Mouse (Mus musculus) retina, embryonic 14.5 days (tissue): ENCODE data around the gene Krtap27-1.
A peak's percentile ranks its signal among the peaks of the same experiment; 100 is the strongest.

Experiments
- DNase-seq: peaks from one replicate; pipeline ENCODE4 v3.0.0-alpha.2; 2015; ENCODE audit warnings: low spot score

Krtap27-1 gene

DNA sequence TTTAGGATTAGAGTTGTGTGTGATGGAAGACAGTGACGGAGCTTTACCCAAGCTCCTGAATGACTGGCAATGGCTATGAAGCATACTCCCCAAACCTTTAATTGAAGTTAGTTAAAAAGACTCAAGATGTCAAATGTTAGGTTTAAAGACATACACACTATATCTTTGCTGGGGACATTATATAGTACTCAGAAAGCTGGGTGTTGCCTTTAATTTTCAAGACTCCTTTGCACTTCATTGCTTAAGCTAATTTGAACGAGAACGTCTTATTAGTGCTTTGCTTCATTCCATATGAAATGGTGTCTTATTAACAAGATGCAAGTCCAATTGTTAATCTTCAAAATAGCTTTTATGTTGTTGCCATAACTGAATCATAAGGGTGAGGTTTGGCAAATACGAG, at the start of gene Krtap27-1:
Gene Krtap27-1 (minus strand): TSS at position 101 of the 400 bp plus-strand sequence.
- no peak for DNase-seq

DNA sequence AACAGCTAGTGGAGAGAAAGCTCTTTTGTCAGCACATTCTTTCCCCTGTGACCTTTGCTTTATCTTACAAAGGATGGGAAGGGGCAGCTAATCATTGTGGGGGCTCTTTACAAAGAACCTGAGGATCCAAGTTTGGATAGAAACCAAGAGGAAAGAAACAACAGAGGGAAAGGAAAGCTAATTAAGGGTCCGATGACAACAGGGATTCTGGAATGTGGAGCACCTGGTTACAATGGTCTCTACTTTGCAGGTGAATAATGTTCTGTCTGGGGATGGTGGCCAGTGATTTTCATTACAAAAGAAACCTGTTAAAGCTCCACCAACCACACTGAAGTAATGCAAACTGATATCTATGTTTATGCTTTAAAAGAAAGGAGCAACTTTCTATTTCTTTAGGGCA, 48.6 kb upstream of the Krtap27-1 start:
- no peak for DNase-seq

DNA sequence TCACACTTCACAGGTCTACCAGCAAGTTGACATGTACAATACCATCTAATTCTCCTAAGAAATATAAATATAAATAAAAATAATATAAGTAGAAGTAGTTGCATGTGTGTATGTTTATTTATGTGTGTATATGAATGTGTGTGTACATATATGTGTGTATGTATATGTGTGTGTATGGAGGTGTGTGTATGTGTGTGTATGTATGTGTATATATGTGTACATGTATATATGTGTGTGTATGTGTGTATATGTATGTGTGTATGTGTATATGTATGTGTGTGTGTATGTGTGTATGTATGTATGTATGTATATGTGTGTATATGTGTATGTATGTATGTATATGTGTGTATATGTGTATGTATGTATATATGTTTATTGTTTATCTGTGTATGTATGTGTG, 45.1 kb upstream of the Krtap27-1 start:
- no peak for DNase-seq

DNA sequence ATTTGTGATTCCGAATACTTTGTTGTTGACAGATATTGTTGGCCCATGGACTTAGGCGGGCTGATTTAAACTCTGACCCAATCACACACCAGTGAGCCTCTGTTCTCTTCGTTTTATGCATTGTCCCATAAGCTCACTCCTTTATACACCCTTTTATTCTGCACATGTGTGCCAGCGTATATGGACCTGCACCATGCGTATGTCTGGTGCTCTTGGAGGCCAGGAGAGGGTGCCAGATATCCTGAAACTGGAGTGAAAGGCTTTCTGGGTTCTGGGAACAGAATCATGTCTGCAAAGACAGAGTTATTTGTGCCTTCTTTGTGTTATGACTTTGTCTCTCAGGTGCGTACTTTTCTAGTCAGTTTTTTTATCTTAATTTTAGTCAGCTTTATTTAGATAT, 39.8 kb upstream of the Krtap27-1 start:
- DNase-seq: no peak

DNA sequence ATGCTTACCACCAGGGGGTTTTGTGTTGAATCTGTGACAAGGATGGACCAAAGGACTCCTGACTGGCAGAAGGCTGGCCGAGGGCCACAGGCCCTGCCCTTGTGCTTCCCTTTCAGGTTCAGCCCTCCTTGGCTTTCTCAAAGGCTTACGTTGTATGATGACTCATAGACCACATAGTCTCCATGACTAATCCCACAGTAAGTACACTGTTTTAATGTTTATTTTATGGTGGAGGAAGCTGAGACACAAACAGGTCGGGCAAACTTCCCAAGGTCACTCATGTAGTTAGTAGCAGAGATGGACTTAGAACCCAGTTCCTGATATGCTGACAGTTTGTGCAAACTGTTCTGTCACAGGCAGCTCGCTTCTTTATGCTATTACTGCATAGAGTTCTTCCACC, 39.3 kb upstream of the Krtap27-1 start:
- DNase-seq: no peak

DNA sequence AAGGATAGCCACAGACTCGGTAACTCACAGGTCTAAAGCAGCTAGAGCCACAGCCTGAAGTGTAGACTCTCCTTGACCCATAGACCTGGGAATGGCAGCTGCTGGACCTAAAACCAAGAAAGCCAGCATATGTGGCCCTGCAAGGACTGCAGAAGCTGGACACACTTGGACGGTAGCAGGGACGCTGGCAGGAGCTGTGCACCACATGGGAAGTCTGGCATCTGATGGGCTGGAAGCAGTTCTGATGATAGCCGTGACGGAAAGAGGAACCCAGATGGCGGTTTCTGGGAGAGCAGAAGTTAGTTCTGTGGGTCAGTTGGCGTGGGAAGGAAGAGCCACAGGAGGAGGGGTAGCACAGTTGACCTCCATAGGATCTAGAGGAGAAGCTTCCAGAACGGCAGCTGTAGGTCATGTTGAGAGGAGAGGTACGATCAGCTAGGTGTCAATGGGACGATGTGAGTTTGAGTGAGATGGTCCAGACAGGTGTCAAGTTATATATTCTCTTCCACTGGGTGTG, 36.1 kb upstream of the Krtap27-1 start, which contains the start of gene 2310061N02Rik:
Gene 2310061N02Rik (minus strand): TSS at position 467 of the 517 bp plus-strand sequence.
- no peak for DNase-seq

DNA sequence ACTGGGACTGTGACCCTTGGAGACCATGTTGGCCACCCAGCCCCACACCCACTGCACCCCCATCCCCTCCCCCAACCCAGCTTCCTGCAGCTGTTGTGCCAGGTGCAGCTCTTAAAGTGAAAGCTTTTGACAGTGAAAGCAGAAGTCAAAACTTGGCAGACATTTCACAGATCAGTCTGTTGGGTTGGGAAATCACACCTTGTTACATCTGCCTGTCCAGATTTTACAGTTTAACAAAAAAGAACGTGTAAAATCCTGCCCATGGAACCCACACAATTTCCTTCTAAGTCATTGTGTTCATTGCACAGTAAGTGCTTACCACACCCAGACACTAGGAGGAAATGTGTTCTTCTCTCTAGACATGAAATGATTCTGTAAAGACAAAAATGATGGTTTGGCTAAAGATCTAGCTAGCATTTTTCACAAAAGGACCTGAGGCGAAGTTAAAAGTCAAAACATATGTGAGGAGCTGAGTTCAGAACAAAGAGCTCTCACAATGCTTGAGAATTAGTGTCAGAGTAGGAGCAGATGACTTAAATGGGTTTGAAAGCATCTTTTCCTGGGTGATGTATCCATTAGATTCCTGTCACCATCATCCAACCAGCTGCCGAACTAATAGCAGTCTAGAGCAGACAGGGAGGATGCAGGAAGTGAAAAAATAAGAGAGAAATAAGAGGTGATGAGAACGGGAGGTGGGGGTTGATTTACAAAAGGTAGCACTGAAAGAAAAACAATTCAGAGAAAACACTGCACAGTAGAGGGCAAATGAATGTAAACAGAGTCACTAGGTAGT, 29.8 kb upstream of the Krtap27-1 start:
- no peak for DNase-seq

DNA sequence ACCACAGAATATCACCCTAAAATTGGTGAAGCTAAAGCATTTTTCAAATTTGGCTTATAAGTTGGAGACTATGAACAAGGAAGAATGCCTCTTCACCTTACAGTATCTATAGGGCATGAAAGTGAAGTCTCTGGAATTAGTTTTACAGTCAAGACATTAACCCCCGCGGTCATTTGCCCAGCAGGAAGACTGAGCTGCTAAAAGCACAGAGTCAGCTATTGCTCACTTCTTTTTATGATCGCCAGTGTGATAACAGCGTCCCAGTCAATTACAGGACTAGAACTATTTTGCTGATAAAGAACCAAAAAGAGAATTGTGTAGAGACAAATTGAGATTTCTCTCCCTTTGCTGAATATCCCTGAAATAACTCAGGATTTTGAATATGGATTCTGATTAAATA, 24.8 kb upstream of the Krtap27-1 start:
- DNase-seq: no peak

DNA sequence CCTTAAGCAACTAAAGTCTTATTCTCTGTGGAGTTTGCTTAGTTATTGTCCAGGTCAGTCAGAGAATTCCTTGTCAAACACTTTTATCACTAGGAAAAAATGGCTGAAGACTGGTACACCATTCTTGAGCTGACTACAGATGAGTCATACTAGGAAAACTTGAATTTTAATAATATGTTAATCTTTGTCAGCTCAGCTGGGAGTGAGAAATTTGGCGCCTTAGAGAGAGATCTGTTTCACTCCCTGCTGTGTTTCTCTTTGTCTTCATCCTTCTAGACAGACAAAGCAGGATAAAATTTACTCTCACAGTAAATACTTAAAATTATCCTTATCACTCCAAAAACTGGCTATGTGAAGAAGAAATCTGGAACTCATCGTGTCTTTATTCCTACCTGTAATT, 9.8 kb upstream of the Krtap27-1 start:
- no peak for DNase-seq

DNA sequence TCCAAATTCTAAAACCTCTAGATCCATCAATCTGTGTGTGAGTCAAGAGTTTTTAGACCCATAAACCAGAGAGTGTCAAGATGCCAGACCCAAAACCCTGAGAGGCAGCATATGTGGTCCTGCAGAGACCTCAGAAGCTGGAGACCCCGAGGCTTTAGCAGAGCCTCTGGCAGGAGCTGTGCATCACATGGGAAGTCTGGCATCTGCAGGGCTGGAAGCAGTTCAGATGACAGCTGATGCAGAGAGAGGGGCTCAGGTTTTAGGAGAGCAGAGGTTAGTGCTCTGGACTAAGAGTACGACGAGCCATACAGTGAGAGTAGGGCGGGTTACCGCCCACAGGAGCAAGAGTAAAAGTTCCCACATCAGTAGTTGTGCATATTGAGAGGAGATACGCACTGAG, 7.6 kb upstream of the Krtap27-1 start:
- DNase-seq: no peak

DNA sequence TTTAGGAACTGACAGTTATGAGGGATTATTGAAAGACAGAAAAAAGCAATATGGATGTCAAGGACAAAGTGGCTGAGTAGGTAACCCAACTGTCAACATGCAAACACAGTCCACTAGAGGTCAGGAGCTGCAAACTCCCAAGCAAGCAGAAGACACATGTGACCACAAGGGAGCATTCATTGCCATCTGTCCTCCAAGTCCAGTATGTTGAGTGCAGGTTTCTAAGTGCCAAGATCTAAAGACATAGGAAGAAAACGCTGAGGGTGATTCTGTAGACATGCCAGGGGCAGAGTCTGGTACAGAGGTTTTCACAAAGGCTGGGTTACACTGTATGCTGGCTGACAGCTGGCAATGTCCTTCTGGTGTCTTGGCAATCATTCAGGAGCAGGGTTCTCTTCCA, 14.0 kb downstream of the Krtap27-1 start:
- peak; percentile 15 for DNase-seq

DNA sequence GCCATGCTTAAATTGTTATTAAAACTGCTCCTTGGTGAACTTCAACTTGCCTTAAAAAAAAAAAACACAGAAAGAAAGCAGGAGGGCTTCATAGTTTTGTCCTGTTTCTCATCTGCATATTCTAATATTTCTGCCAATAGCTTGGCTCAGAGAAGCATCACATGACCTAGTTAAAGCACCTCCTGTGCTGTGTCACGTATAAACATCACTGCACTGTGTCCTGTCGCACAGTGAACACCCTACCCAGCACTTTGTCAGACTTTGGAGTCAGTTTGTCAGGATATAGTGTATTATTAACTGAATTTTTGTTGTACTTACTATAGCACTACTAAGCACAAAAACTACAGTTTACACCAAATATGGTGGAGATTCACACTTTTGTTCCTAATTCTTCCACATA, 19.5 kb downstream of the Krtap27-1 start:
- no peak for DNase-seq

DNA sequence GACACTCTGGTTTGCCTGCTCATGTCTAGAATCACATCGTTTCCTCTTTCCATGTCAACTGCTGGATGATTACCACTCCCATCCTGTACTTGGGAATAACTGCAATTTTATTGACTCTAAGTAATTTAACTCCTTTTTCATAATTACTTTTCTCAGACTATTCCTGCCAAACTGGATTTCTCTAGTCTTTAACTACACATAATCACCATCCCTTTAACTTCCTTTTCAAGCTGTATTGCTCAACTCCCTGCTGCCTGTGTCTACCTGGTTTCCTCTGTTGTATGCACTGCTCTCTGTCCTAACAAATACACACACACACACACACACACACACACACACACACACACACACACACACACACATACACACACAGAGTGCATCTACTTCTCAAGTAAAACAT, 20.4 kb downstream of the Krtap27-1 start:
- no peak for DNase-seq

DNA sequence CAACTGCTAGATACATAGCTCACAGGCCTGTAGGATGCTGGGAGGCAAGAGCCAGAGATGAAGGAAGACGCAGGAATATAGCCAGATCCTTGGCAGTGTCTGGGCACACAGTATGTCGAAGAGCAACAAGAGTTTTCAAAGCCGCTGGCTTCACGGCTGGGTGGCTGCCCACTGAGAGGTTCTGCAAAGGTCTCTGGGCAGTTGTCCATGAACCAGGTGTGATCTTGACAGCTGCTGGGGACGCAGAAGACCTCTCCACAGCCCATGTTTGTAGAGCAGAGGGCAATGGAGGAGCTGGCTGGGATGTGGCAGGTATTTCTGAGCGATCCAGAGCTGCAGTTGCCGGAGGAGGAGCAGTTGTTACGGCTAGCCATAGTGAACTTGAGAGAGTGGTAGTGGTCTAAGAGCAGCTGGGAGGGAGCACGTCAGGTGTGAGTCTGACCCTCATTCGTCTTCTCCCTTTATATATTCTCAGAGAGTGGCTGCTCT, 24.1 kb downstream of the Krtap27-1 start, which contains the start of gene Krtap26-1:
Gene Krtap26-1 (minus strand): TSS at position 439 of the 489 bp plus-strand sequence.
- DNase-seq: no peak

DNA sequence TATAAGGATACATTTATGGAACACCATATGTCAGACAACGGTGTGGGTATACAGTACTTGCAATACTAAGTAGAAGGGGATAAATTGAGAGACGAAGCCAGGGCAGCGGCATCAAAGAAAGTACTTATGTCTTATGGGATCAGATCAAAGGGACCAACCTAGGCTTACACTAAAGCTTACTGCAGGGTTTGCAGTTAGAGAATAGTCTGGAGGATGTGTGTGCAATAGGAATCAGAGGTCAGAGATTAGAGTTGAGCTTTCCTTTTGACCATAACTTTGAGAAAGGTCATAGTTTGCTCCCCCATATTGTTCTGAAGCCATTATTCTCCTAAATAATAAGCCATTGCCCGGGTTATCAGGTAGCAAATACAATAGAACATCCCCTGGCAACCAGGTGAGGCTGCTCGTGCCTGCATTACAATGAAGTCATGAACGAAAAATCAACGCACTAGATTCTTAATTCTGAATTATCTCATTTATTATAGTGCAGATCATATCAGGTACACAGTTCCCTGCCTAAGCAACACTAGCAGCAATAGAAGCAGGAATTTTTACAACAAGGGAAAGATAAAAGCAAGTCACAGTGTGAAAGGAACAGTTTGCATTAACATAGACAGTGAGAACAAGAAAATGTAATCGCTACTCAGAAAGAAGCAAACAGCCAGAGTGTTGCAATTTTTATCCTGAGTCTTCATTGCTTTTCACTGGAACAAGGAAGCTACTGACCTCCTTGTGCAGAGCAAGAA, 24.9 kb downstream of the Krtap27-1 start:
- DNase-seq: no peak

DNA sequence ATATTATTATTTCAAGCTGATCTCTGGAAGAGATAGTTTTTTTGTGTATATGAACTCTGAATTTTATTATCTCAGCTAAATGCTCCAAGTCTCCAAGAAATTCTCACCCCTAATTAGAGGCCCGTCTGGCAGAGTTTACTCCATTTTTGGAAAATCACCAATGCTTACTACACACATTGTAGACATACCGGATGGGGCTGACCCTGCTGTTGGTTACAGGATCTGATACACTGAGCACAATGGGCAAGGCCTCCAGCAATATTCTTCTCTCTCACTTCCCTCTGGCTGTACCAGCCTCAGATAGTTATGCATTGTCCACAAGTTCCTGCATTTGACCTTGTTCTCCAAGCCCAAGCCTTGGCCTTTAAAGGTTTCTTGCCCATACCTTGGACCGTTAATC, 31.4 kb downstream of the Krtap27-1 start:
- DNase-seq: no peak

DNA sequence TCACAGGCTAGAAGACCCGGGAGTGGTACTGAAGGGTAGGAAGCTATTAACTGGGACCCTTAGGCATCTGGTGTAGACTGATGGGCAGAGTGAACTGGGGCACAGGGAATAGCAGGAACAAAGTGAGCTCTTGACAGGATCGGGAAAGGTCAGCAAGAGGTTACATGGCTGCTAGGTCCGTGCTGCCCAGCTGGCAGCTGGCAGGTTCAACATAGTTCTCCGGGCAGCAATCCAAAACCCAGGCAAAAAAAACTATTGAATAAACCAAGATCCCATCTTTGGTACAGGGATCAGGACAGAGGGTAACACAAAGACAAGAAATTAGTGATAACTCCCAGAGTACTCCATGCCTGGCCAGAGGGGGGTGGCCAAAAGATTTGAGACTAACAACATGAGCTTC, 36.3 kb downstream of the Krtap27-1 start:
- no peak for DNase-seq

DNA sequence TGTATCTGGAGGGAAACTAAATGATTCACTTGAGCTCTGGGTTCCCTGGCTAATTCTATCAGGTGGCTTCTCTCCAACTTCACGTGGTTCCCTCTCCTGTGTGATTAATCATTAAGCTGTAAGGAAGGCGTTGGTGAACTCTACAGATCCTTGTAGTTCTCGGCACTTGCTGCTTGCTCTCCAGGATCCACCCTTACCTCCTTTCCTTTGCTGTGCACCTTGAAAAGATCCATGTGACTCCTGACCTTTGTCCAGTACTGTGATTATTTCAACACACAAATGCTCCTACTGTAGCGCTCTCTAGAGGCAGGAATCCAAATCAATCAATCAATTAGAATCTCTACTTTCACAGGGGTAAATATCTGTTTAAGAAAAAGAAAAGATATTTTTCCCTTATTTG, 40.0 kb downstream of the Krtap27-1 start:
- no peak for DNase-seq

DNA sequence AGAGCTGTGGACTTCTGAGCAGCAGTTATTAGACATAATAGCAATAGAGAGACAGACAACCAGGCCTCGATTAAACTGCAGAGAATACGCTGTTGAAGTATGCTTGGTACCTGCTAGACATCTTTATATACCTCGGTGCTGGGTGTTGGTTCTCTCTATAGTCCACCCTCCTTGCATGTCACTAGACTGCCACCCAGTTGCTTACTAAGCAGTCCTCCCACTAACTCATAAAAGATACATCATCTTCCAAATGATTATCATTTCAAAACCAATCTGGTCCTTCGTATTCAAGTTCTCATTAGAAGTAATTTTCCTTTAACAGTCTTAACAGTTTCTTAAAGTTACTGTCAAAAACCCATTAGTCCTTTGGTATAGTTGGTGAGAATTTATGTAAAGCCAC, 43.9 kb downstream of the Krtap27-1 start, which contains the start of gene 2310079G19Rik:
Gene 2310079G19Rik (minus strand): TSS at position 101 of the 400 bp plus-strand sequence.
- DNase-seq: no peak
